7 mouse cellular contexts compared by ENCODE assay signal in genomic region chr11:90382005-90382611, GRCm38 (mm10). TPM values are rescaled to one million over a fixed set of nuclear protein-coding genes. Genes with fewer than 3 reads are reported as not detected.
DNase-seq lines count a peak whose midpoint lies in the region; ATAC-seq lines count a peak whose summit lies in the region.

No protein-coding gene starts in this region.

- peak; percentile 94 for DNase-seq in brain, adult 2 months (ENCODE audit: low read depth, low spot score)
- peak; percentile 67 for DNase-seq in heart, adult 8-10 months (ENCODE audit: low spot score)
- DNase-seq in kidney, adult 11 months, result peak; percentile 91
- DNase-seq in limb, embryonic 10.5 days (ENCODE audit: low spot score), result no peak

- whole genome bisulfite sequencing in embryonic facial prominence, embryonic 12.5 days, result 26% methylated on average over 6 of the region's 6 CpGs
- 17% methylated on average over 6 of the region's 6 CpGs for WGBS in limb, embryonic 10.5 days
- 22% methylated on average over 6 of the region's 6 CpGs for WGBS in midbrain, embryonic 16.5 days

- no peaks in the 10 kb centered on the region for H3K36me3 ChIP-seq in embryonic facial prominence, embryonic 12.5 days
- H3K36me3 ChIP-seq in limb, embryonic 10.5 days, result no peaks in the 10 kb centered on the region
- no peaks in the 10 kb centered on the region for H3K36me3 ChIP-seq in midbrain, embryonic 16.5 days (ENCODE audit: control insufficient read depth, insufficient read depth, low read length)

- 0 out of 2 replicates have a peak overlapping the region, but pooled peaks have one; percentile 13 for H3K27ac ChIP-seq in embryonic facial prominence, embryonic 12.5 days
- peak overlapping the region; percentile 4; the same call in 1 of the 2 replicates for H3K27ac ChIP-seq in limb, embryonic 10.5 days
- peak overlapping the region; percentile 11; the same call in 1 of the 2 replicates for H3K27ac ChIP-seq in midbrain, embryonic 16.5 days (ENCODE audit: low read length)

- H3K4me3 ChIP-seq in embryonic facial prominence, embryonic 12.5 days, result no peak overlapping the region
- no peak overlapping the region for H3K4me3 ChIP-seq in limb, embryonic 10.5 days
- H3K4me3 ChIP-seq in midbrain, embryonic 16.5 days (ENCODE audit: low read depth, low read length), result no peak overlapping the region

- peaks cover 6% of the 10 kb centered on the region for H3K27me3 ChIP-seq in embryonic facial prominence, embryonic 12.5 days
- H3K27me3 ChIP-seq in limb, embryonic 10.5 days (ENCODE audit: low read depth, poor library complexity, severe bottlenecking), result peaks cover 36% of the 10 kb centered on the region
- H3K27me3 ChIP-seq in midbrain, embryonic 16.5 days (ENCODE audit: control insufficient read depth, insufficient read depth, low read depth, low read length), result no peaks in the 10 kb centered on the region

- no peak overlapping the region; the same call in 1 of the 2 replicates for H3K9ac ChIP-seq in embryonic facial prominence, embryonic 12.5 days
- no peak overlapping the region for H3K9ac ChIP-seq in midbrain, embryonic 16.5 days (ENCODE audit: low read depth, low read length)

- H3K9me3 ChIP-seq in embryonic facial prominence, embryonic 12.5 days, result no peaks in the 10 kb centered on the region
- no peaks in the 10 kb centered on the region for H3K9me3 ChIP-seq in limb, embryonic 10.5 days (replicated peaks)
- no peaks in the 10 kb centered on the region for H3K9me3 ChIP-seq in midbrain, embryonic 16.5 days (replicated peaks; ENCODE audit: control insufficient read depth, low read length, poor library complexity, severe bottlenecking)

- H3K4me2 ChIP-seq in embryonic facial prominence, embryonic 12.5 days (replicated peaks), result no peak overlapping the region; the same call in 1 of the 2 replicates
- no peak overlapping the region; the same call in 1 of the 2 replicates for H3K4me2 ChIP-seq in midbrain, embryonic 16.5 days (ENCODE audit: low read length)

- no peak for ATAC-seq in embryonic facial prominence, embryonic 12.5 days (ENCODE audit: insufficient number of reproducible peaks, insufficient read depth, low FRiP score, low TSS enrichment)
- peak; percentile 89 for ATAC-seq in midbrain, embryonic 16.5 days
- no peak for ATAC-seq in megakaryocyte-erythroid progenitor cell, adult 5-6 weeks (replicated peaks; ENCODE audit: low FRiP score, low TSS enrichment, poor library complexity, severe bottlenecking)

- peaks cover 9% of the 10 kb centered on the region for H3K4me1 ChIP-seq in embryonic facial prominence, embryonic 12.5 days
- peaks cover 9% of the 10 kb centered on the region for H3K4me1 ChIP-seq in limb, embryonic 10.5 days
- H3K4me1 ChIP-seq in midbrain, embryonic 16.5 days (ENCODE audit: control insufficient read depth, insufficient read depth, low read length), result peaks cover 8% of the 10 kb centered on the region

RNA-seq across cellular contexts. Expression of gene Hlf, which starts 8.6 kb away (rescaled TPM):
- polyA plus RNA-seq in embryonic facial prominence, embryonic 12.5 days (2016; fragmentation: Nextera tagmentation; extraction: Ambion mirVana), result 3.7 TPM in 2 replicates
- total RNA-seq in heart, adult 8-10 months (2022), result 10 to 100 TPM; 14.6 to 34.7 (median 21.5) TPM
- 0.21 and 0.29 TPM in 2 replicates for polyA plus RNA-seq in limb, embryonic 10.5 days (2016; fragmentation: Nextera tagmentation; extraction: Ambion mirVana)
- 6.6 and 6.9 TPM in 2 replicates for polyA plus RNA-seq in midbrain, embryonic 16.5 days (2015; fragmentation: Nextera tagmentation; extraction: Ambion mirVana)
- total RNA-seq in megakaryocyte-erythroid progenitor cell, adult 5-6 weeks (2014; fragmentation: Nextera tagmentation), result 0.70 and 4.8 TPM in 2 replicates
- 0.70 and 4.6 TPM in 2 replicates for total RNA-seq in megakaryocyte-erythroid progenitor cell, adult 5-6 weeks (2017)
